Mouse (Mus musculus) frontal cortex, adult 2 months (tissue): ENCODE data around the gene Ssbp4. TPM values are rescaled to one million over a fixed set of nuclear protein-coding genes. Genes with fewer than 3 reads are reported as not detected.

ENCODE experiments used
- DNase-seq, 2 experiments: peaks; one replicate each; pipeline ENCODE4 v3.0.0; 2022; ENCODE audit warnings: low spot score in 1 of 2; ENCODE audit errors: extremely low spot score in 1 of 2
- polyA plus RNA-seq: library from polyadenylated mRNA; depleted of rRNA; stranded (reverse); fragments of >200 nt; gene quantifications from 2 replicates; pipeline ENCODE4 v1.2.3, GENCODE M21; 2012; rRNA removed

The Ssbp4 gene
- 266 and 276 TPM in 2 replicates for polyA plus RNA-seq

- no peak for DNase-seq
Measured at GRCm38 (mm10) chr8:70608749-70609367, at the start of gene Ssbp4. Gene Ssbp4, minus strand, starts transcription at chr8:70608872.

- no peak for DNase-seq
Measured at GRCm38 (mm10) chr8:70657739-70658138, 49.1 kb upstream of the Ssbp4 start.

GRCm38 (mm10) chr8:70657214-70657613, 48.5 kb upstream of the Ssbp4 start:
- DNase-seq = no peak

GRCm38 (mm10) chr8:70656193-70656790, 47.6 kb upstream of the Ssbp4 start:
- no peak for DNase-seq

GRCm38 (mm10) chr8:70655469-70655868, 46.8 kb upstream of the Ssbp4 start:
- DNase-seq = no peak

- no peak for DNase-seq
Measured at GRCm38 (mm10) chr8:70654121-70654520, 45.4 kb upstream of the Ssbp4 start.

GRCm38 (mm10) chr8:70653226-70653625, 44.6 kb upstream of the Ssbp4 start:
- peak in 1 of 2 experiments; percentile 48 for DNase-seq

- no peak for DNase-seq
Measured at GRCm38 (mm10) chr8:70650351-70650750, 41.7 kb upstream of the Ssbp4 start.

GRCm38 (mm10) chr8:70649324-70649723, 40.7 kb upstream of the Ssbp4 start:
- peak in 1 of 2 experiments; percentile 35 for DNase-seq

GRCm38 (mm10) chr8:70648921-70649320, 40.2 kb upstream of the Ssbp4 start:
- DNase-seq = no peak

- DNase-seq = no peak
Measured at GRCm38 (mm10) chr8:70648164-70648442, 39.4 kb upstream of the Ssbp4 start.

- no peak for DNase-seq
Measured at GRCm38 (mm10) chr8:70647343-70648163, 38.9 kb upstream of the Ssbp4 start.

GRCm38 (mm10) chr8:70646775-70647174, 38.1 kb upstream of the Ssbp4 start:
- no peak for DNase-seq

- DNase-seq = no peak
Measured at GRCm38 (mm10) chr8:70646369-70646768, 37.7 kb upstream of the Ssbp4 start.

GRCm38 (mm10) chr8:70645501-70646224, 37.0 kb upstream of the Ssbp4 start:
- no peak for DNase-seq

- DNase-seq = no peak
Measured at GRCm38 (mm10) chr8:70644065-70644464, 35.4 kb upstream of the Ssbp4 start.

- no peak for DNase-seq
Measured at GRCm38 (mm10) chr8:70643019-70643418, 34.3 kb upstream of the Ssbp4 start.

- DNase-seq = no peak
Measured at GRCm38 (mm10) chr8:70638752-70639151, 30.1 kb upstream of the Ssbp4 start.

GRCm38 (mm10) chr8:70636838-70637237, 28.2 kb upstream of the Ssbp4 start:
- DNase-seq = no peak

- DNase-seq = no peak
Measured at GRCm38 (mm10) chr8:70635527-70635926, 26.9 kb upstream of the Ssbp4 start.

- no peak for DNase-seq
Measured at GRCm38 (mm10) chr8:70634066-70634465, 25.4 kb upstream of the Ssbp4 start.
